ENCODE assay signal across 25 mouse cellular contexts in the genomic region with DNA sequence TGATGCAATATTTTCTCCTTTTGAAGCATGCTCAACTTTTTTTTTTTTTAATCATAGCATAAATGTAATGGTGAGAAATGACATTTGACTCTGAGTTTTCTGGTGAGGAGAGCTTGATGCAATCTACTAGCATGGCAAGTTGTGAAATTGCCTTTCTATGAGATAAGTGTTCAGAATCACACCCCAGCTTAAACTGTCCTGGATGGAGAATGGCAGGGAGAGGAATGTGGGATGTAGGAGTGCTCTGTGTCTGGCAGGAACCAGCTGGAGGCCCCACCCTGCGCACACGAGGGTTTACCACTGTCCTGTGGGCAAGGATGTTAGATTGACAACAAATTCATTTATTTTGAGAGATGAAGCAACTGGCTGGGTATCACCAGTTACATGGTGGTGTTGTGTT.
DNase-seq lines count a peak whose midpoint lies in the region; ATAC-seq lines count a peak whose summit lies in the region.
"Had no signal": no experiment of that assay in that cellular context is flagged by ENCODE, and none has a peak within 500 bp of the region (broad histone marks: within the 10 kb centered on the region; RNA-seq: fewer than 3 reads in every experiment).

No protein-coding gene starts in this region.

- H3K9me3 ChIP-seq in embryonic facial prominence, embryonic 14.5 days (ENCODE audit: control insufficient read depth, low read length), result no peaks in the 10 kb centered on the region
- H3K9me3 ChIP-seq in embryonic facial prominence, embryonic 10.5 days, result no peaks in the 10 kb centered on the region
- H3K9me3 ChIP-seq in heart, embryonic 16.5 days (replicated peaks; ENCODE audit: control insufficient read depth, low read length), result no peaks in the 10 kb centered on the region
- no peaks in the 10 kb centered on the region for H3K9me3 ChIP-seq in heart, embryonic 10.5 days
- H3K9me3 ChIP-seq: embryonic facial prominence, embryonic 12.5 days; G1E; hindbrain, embryonic 12.5 days; liver, embryonic 13.5 days; midbrain, embryonic 12.5 days had no signal

- no peaks in the 10 kb centered on the region; the same call in 1 of the 2 replicates for H3K36me3 ChIP-seq in embryonic facial prominence, embryonic 14.5 days (ENCODE audit: control insufficient read depth, insufficient read depth, low read length)
- 0 out of 2 replicates have a peak, but pooled peaks cover 3% of the 10 kb centered on the region for H3K36me3 ChIP-seq in embryonic facial prominence, embryonic 10.5 days (replicated peaks)
- H3K36me3 ChIP-seq in heart, embryonic 16.5 days (ENCODE audit: control insufficient read depth, insufficient read depth), result peaks cover 2% of the 10 kb centered on the region; the same call in 1 of the 2 replicates
- H3K36me3 ChIP-seq in heart, embryonic 10.5 days, result no peaks in the 10 kb centered on the region
- H3K36me3 ChIP-seq: embryonic facial prominence, embryonic 12.5 days; G1E; hindbrain, embryonic 12.5 days; liver, embryonic 13.5 days; midbrain, embryonic 12.5 days had no signal

- H3K4me3 ChIP-seq in embryonic facial prominence, embryonic 14.5 days (ENCODE audit: low read depth, low read length), result no peak overlapping the region
- H3K4me3 ChIP-seq in embryonic facial prominence, embryonic 10.5 days, result no peak overlapping the region
- H3K4me3 ChIP-seq in heart, embryonic 16.5 days (ENCODE audit: low read length), result no peak overlapping the region
- no peak overlapping the region for H3K4me3 ChIP-seq in heart, embryonic 10.5 days
- H3K4me3 ChIP-seq: embryonic facial prominence, embryonic 12.5 days; hindbrain, embryonic 12.5 days; left cerebral cortex, adult 2 months; liver, embryonic 13.5 days; midbrain, embryonic 12.5 days had no signal

- H3K27ac ChIP-seq in embryonic facial prominence, embryonic 14.5 days (replicated peaks; ENCODE audit: low read depth, low read length), result no peak overlapping the region
- H3K27ac ChIP-seq in embryonic facial prominence, embryonic 10.5 days (replicated peaks), result no peak overlapping the region
- no peak overlapping the region for H3K27ac ChIP-seq in heart, embryonic 16.5 days (ENCODE audit: low read length)
- H3K27ac ChIP-seq in heart, embryonic 10.5 days, result no peak overlapping the region
- H3K27ac ChIP-seq: embryonic facial prominence, embryonic 12.5 days; hindbrain, embryonic 12.5 days; kidney, postnatal 0 days; left cerebral cortex, adult 2 months; liver, embryonic 13.5 days; midbrain, embryonic 12.5 days had no signal

- no peak overlapping the region for H3K9ac ChIP-seq in embryonic facial prominence, embryonic 14.5 days (ENCODE audit: low read depth, low read length)
- H3K9ac ChIP-seq in heart, embryonic 16.5 days (ENCODE audit: low read length), result no peak overlapping the region
- H3K9ac ChIP-seq: embryonic facial prominence, embryonic 12.5 days; hindbrain, embryonic 12.5 days; liver, embryonic 13.5 days; lung, embryonic 14.5 days; midbrain, embryonic 12.5 days had no signal

- no peak overlapping the region for H3K4me2 ChIP-seq in embryonic facial prominence, embryonic 14.5 days (ENCODE audit: low read depth, low read length)
- no peak overlapping the region for H3K4me2 ChIP-seq in heart, embryonic 16.5 days (ENCODE audit: low read depth, low read length)
- H3K4me2 ChIP-seq: embryonic facial prominence, embryonic 12.5 days; heart, embryonic 11.5 days; hindbrain, embryonic 12.5 days; liver, embryonic 13.5 days; lung, embryonic 14.5 days; midbrain, embryonic 12.5 days had no signal

- no peak for DNase-seq in embryonic facial prominence, embryonic 14.5 days (ENCODE audit: low spot score)
- no peak for DNase-seq in embryonic facial prominence, embryonic 10.5 days (ENCODE audit: low spot score)
- DNase-seq in heart, embryonic 10.5 days (ENCODE audit: low spot score), result no peak
- peak; percentile 43 for DNase-seq in 3134 (ENCODE audit: extremely low read depth, insufficient read length, low spot score)
- DNase-seq in ZHBTc4 (ENCODE audit: low read depth, low spot score), result peak; percentile 57
- DNase-seq in retina, embryonic 14.5 days (ENCODE audit: low spot score), result no peak
- DNase-seq in adrenal gland, postnatal 4 days (ENCODE audit: low spot score in 2 of 2), result no peak
- DNase-seq: adrenal gland, postnatal 25 days; cerebellum, adult 9-10 months; heart, postnatal 14 days; kidney, adult 2 months; liver, embryonic 13.5 days; retina, postnatal 1 day; thymus, postnatal 25 days had no signal

- peaks cover 3% of the 10 kb centered on the region for H3K4me1 ChIP-seq in embryonic facial prominence, embryonic 14.5 days (ENCODE audit: control insufficient read depth, insufficient read depth, low read length)
- H3K4me1 ChIP-seq in embryonic facial prominence, embryonic 10.5 days, result peaks cover 19% of the 10 kb centered on the region
- peaks cover 36% of the 10 kb centered on the region for H3K4me1 ChIP-seq in heart, embryonic 16.5 days (ENCODE audit: control insufficient read depth, insufficient read depth, low read length)
- peaks cover 49% of the 10 kb centered on the region for H3K4me1 ChIP-seq in heart, embryonic 10.5 days

- peak; percentile 63; the same call in 1 of the 2 replicates for ATAC-seq in embryonic facial prominence, embryonic 14.5 days (ENCODE audit: low read depth)
- ATAC-seq in heart, embryonic 16.5 days (replicated peaks; ENCODE audit: extremely low read depth, insufficient read depth, low FRiP score), result peak; percentile 63
- ATAC-seq: CD4-positive, CD25-positive, alpha-beta regulatory T cell, adult 4 months; forebrain, embryonic 16.5 days had no signal

- H3K27me3 ChIP-seq in embryonic facial prominence, embryonic 14.5 days (replicated peaks; ENCODE audit: control insufficient read depth, insufficient read depth, low read length), result no peaks in the 10 kb centered on the region
- no peaks in the 10 kb centered on the region for H3K27me3 ChIP-seq in embryonic facial prominence, embryonic 10.5 days (replicated peaks; ENCODE audit: low read depth, poor library complexity, severe bottlenecking)
- H3K27me3 ChIP-seq in heart, embryonic 16.5 days (ENCODE audit: control insufficient read depth, insufficient read depth, low read length), result no peaks in the 10 kb centered on the region
- no peaks in the 10 kb centered on the region for H3K27me3 ChIP-seq in heart, embryonic 10.5 days (ENCODE audit: insufficient read depth, poor library complexity, severe bottlenecking)
- H3K27me3 ChIP-seq: embryonic facial prominence, embryonic 12.5 days; hindbrain, embryonic 12.5 days; liver, embryonic 13.5 days; midbrain, embryonic 12.5 days had no signal

- 45% methylated on average over 2 of the region's 2 CpGs for WGBS in embryonic facial prominence, embryonic 14.5 days
- 77% methylated on average over 2 of the region's 2 CpGs for WGBS in embryonic facial prominence, embryonic 10.5 days
- 33% methylated on average over 2 of the region's 2 CpGs for WGBS in heart, embryonic 16.5 days
- 44% methylated on average over 2 of the region's 2 CpGs for WGBS in heart, embryonic 10.5 days

Comparison
In these comparisons a context has a peak if more than half of its experiments do, and no peak if none do; other contexts are left out.
1. DNase-seq: peak in 3134 (single experiment) and ZHBTc4 (single experiment); none in embryonic facial prominence, embryonic 14.5 days (single experiment), embryonic facial prominence, embryonic 10.5 days (single experiment), heart, embryonic 10.5 days (single experiment), retina, embryonic 14.5 days (single experiment) and adrenal gland, postnatal 4 days (0 of 2).